Mouse (Mus musculus): ENCODE measurements at regions not wholly inside any gene's neighbourhood (a gene's known extent, or its start where the extent isn't known, plus 50 kb on each side); places are given as distances from the start of the nearest gene placed in this dataset.

- no peaks in the 10 kb centered on the region for H3K36me3 ChIP-seq (ENCODE audit: control insufficient read depth, insufficient read depth, low read length)
- WGBS: 71% methylated on average over 5 of the region's 5 CpGs
- H3K9ac ChIP-seq (ENCODE audit: low read depth, low read length): no peak overlapping the region
- no peak for ATAC-seq (ENCODE audit: low FRiP score, low TSS enrichment)
- H3K4me1 ChIP-seq (ENCODE audit: control insufficient read depth, insufficient read depth, low read length): 0 out of 2 replicates have a peak, but pooled peaks cover 2% of the 10 kb centered on the region
- H3K4me2 ChIP-seq (replicated peaks; ENCODE audit: low read depth, low read length): no peak overlapping the region
- no peaks in the 10 kb centered on the region; the same call in 1 of the 2 replicates for H3K9me3 ChIP-seq (ENCODE audit: control insufficient read depth, low read length)
- H3K27ac ChIP-seq (ENCODE audit: low read depth, low read length): no peak overlapping the region
- H3K27me3 ChIP-seq (ENCODE audit: control insufficient read depth, insufficient read depth, low read length): no peaks in the 10 kb centered on the region
- no peak overlapping the region for H3K4me3 ChIP-seq (ENCODE audit: low read length)
Measured at GRCm38 (mm10) chr13:101527691-101528090, 240.3 kb downstream of the Pik3r1 start.

- no peaks in the 10 kb centered on the region; the same call in 1 of the 2 replicates for H3K9me3 ChIP-seq (ENCODE audit: control insufficient read depth, low read length)
- no peaks in the 10 kb centered on the region for H3K4me1 ChIP-seq (ENCODE audit: control insufficient read depth, insufficient read depth, low read length)
- no peaks in the 10 kb centered on the region for H3K36me3 ChIP-seq (ENCODE audit: control insufficient read depth, insufficient read depth, low read length)
- H3K4me3 ChIP-seq (ENCODE audit: low read length): no peak overlapping the region
- H3K27ac ChIP-seq (ENCODE audit: low read depth, low read length): no peak overlapping the region
- H3K4me2 ChIP-seq (replicated peaks; ENCODE audit: low read depth, low read length): no peak overlapping the region
- no peaks in the 10 kb centered on the region for H3K27me3 ChIP-seq (ENCODE audit: control insufficient read depth, insufficient read depth, low read length)
- 87% methylated on average over 3 of the region's 3 CpGs for WGBS
- no peak overlapping the region for H3K9ac ChIP-seq (ENCODE audit: low read depth, low read length)
- ATAC-seq (ENCODE audit: low FRiP score, low TSS enrichment): no peak
Measured at GRCm38 (mm10) chr13:101524781-101525180, 243.2 kb downstream of the Pik3r1 start.

- H3K4me3 ChIP-seq (ENCODE audit: low read length): no peak overlapping the region
- no peaks in the 10 kb centered on the region for H3K36me3 ChIP-seq (ENCODE audit: control insufficient read depth, insufficient read depth, low read length)
- no peak for ATAC-seq (ENCODE audit: low FRiP score, low TSS enrichment)
- H3K27me3 ChIP-seq (ENCODE audit: control insufficient read depth, insufficient read depth, low read length): no peaks in the 10 kb centered on the region
- no peak overlapping the region for H3K9ac ChIP-seq (ENCODE audit: low read depth, low read length)
- H3K4me1 ChIP-seq (ENCODE audit: control insufficient read depth, insufficient read depth, low read length): no peaks in the 10 kb centered on the region
- no peaks in the 10 kb centered on the region for H3K9me3 ChIP-seq (ENCODE audit: control insufficient read depth, low read length)
- H3K4me2 ChIP-seq (replicated peaks; ENCODE audit: low read depth, low read length): no peak overlapping the region
- H3K27ac ChIP-seq (ENCODE audit: low read depth, low read length): no peak overlapping the region
- WGBS: 91% methylated on average over 3 of the region's 3 CpGs
Measured at GRCm38 (mm10) chr13:101524223-101524622, 243.8 kb downstream of the Pik3r1 start.

- Histone ChIP-seq H3K9me3 (ENCODE audit: control insufficient read depth, low read length) (no peaks in the 10 kb centered on the region), H3K27me3 (ENCODE audit: control insufficient read depth, insufficient read depth, low read length) (no peaks in the 10 kb centered on the region), H3K36me3 (ENCODE audit: control insufficient read depth, insufficient read depth, low read length) (no peaks in the 10 kb centered on the region), H3K4me3 (ENCODE audit: low read length) (no peak overlapping the region), H3K9ac (ENCODE audit: low read depth, low read length) (no peak overlapping the region), H3K27ac (ENCODE audit: low read depth, low read length) (no peak overlapping the region), H3K4me1 (ENCODE audit: control insufficient read depth, insufficient read depth, low read length) (no peaks in the 10 kb centered on the region), H3K4me2 (replicated peaks; ENCODE audit: low read depth, low read length) (no peak overlapping the region)
- no peak for ATAC-seq (ENCODE audit: low FRiP score, low TSS enrichment)
- WGBS: 70% methylated on average over 3 of the region's 3 CpGs
Measured at GRCm38 (mm10) chr13:101523492-101523891, 244.5 kb downstream of the Pik3r1 start.

GRCm38 (mm10) chr13:101522597-101522996 is 245.4 kb downstream of the Pik3r1 start:
- Histone ChIP-seq H3K9ac (ENCODE audit: low read depth, low read length) (no peak overlapping the region), H3K27ac (ENCODE audit: low read depth, low read length) (no peak overlapping the region), H3K27me3 (ENCODE audit: control insufficient read depth, insufficient read depth, low read length) (no peaks in the 10 kb centered on the region), H3K4me2 (replicated peaks; ENCODE audit: low read depth, low read length) (no peak overlapping the region), H3K4me3 (ENCODE audit: low read length) (no peak overlapping the region), H3K9me3 (ENCODE audit: control insufficient read depth, low read length) (no peaks in the 10 kb centered on the region), H3K36me3 (ENCODE audit: control insufficient read depth, insufficient read depth, low read length) (no peaks in the 10 kb centered on the region), H3K4me1 (ENCODE audit: control insufficient read depth, insufficient read depth, low read length) (no peaks in the 10 kb centered on the region)
- WGBS: 86% methylated on average over 2 of the region's 2 CpGs
- no peak for ATAC-seq (ENCODE audit: low FRiP score, low TSS enrichment)

- Histone ChIP-seq H3K4me3 (ENCODE audit: low read length) (no peak overlapping the region), H3K36me3 (ENCODE audit: control insufficient read depth, insufficient read depth, low read length) (no peaks in the 10 kb centered on the region), H3K9ac (ENCODE audit: low read depth, low read length) (no peak overlapping the region), H3K27ac (ENCODE audit: low read depth, low read length) (no peak overlapping the region), H3K9me3 (ENCODE audit: control insufficient read depth, low read length) (no peaks in the 10 kb centered on the region), H3K27me3 (ENCODE audit: control insufficient read depth, insufficient read depth, low read length) (no peaks in the 10 kb centered on the region), H3K4me1 (ENCODE audit: control insufficient read depth, insufficient read depth, low read length) (no peaks in the 10 kb centered on the region), H3K4me2 (replicated peaks; ENCODE audit: low read depth, low read length) (no peak overlapping the region)
- WGBS: 75% methylated on average over 3 of the region's 3 CpGs
- no peak for ATAC-seq (ENCODE audit: low FRiP score, low TSS enrichment)
Measured at GRCm38 (mm10) chr13:101513354-101513753, 254.7 kb downstream of the Pik3r1 start.

GRCm38 (mm10) chr13:101509946-101510345 is 258.1 kb downstream of the Pik3r1 start:
- H3K9me3 ChIP-seq (ENCODE audit: control insufficient read depth, low read length): no peaks in the 10 kb centered on the region
- H3K36me3 ChIP-seq (ENCODE audit: control insufficient read depth, insufficient read depth, low read length): no peaks in the 10 kb centered on the region
- H3K9ac ChIP-seq (ENCODE audit: low read depth, low read length): no peak overlapping the region
- H3K27ac ChIP-seq (ENCODE audit: low read depth, low read length): no peak overlapping the region
- WGBS: 44% methylated on average over 1 of the region's 1 CpGs
- no peak overlapping the region for H3K4me2 ChIP-seq (replicated peaks; ENCODE audit: low read depth, low read length)
- no peak overlapping the region for H3K4me3 ChIP-seq (ENCODE audit: low read length)
- H3K4me1 ChIP-seq (ENCODE audit: control insufficient read depth, insufficient read depth, low read length): no peaks in the 10 kb centered on the region
- peak; percentile 35; the same call in 1 of the 2 replicates for ATAC-seq (ENCODE audit: low FRiP score, low TSS enrichment)
- no peaks in the 10 kb centered on the region for H3K27me3 ChIP-seq (ENCODE audit: control insufficient read depth, insufficient read depth, low read length)

- H3K9me3 ChIP-seq (ENCODE audit: control insufficient read depth, low read length): no peaks in the 10 kb centered on the region
- H3K27me3 ChIP-seq (ENCODE audit: control insufficient read depth, insufficient read depth, low read length): no peaks in the 10 kb centered on the region
- no peak overlapping the region for H3K4me2 ChIP-seq (replicated peaks; ENCODE audit: low read depth, low read length)
- no peaks in the 10 kb centered on the region for H3K36me3 ChIP-seq (ENCODE audit: control insufficient read depth, insufficient read depth, low read length)
- H3K4me3 ChIP-seq (ENCODE audit: low read length): no peak overlapping the region
- H3K4me1 ChIP-seq (ENCODE audit: control insufficient read depth, insufficient read depth, low read length): no peaks in the 10 kb centered on the region
- H3K27ac ChIP-seq (ENCODE audit: low read depth, low read length): no peak overlapping the region
- no peak overlapping the region for H3K9ac ChIP-seq (ENCODE audit: low read depth, low read length)
- no peak for ATAC-seq (ENCODE audit: low FRiP score, low TSS enrichment)
Measured at GRCm38 (mm10) chr13:101508331-101508730, 259.7 kb downstream of the Pik3r1 start.

- Histone ChIP-seq H3K9me3 (ENCODE audit: control insufficient read depth, low read length) (no peaks in the 10 kb centered on the region), H3K27ac (ENCODE audit: low read depth, low read length) (no peak overlapping the region), H3K9ac (ENCODE audit: low read depth, low read length) (no peak overlapping the region), H3K4me1 (ENCODE audit: control insufficient read depth, insufficient read depth, low read length) (no peaks in the 10 kb centered on the region), H3K27me3 (ENCODE audit: control insufficient read depth, insufficient read depth, low read length) (no peaks in the 10 kb centered on the region), H3K4me2 (replicated peaks; ENCODE audit: low read depth, low read length) (no peak overlapping the region), H3K36me3 (ENCODE audit: control insufficient read depth, insufficient read depth, low read length) (no peaks in the 10 kb centered on the region), H3K4me3 (ENCODE audit: low read length) (no peak overlapping the region)
- no peak for ATAC-seq (ENCODE audit: low FRiP score, low TSS enrichment)
Measured at GRCm38 (mm10) chr13:101506696-101507095, 261.3 kb downstream of the Pik3r1 start.

- H3K9me3 ChIP-seq (ENCODE audit: control insufficient read depth, low read length): no peaks in the 10 kb centered on the region
- no peaks in the 10 kb centered on the region for H3K27me3 ChIP-seq (ENCODE audit: control insufficient read depth, insufficient read depth, low read length)
Measured at GRCm38 (mm10) chr13:101505054-101505453, 263.0 kb downstream of the Pik3r1 start.

More at GRCm38 (mm10) chr13:101505054-101505453, 263.0 kb downstream of the Pik3r1 start:
- Histone ChIP-seq H3K9ac (ENCODE audit: low read depth, low read length) (no peak overlapping the region), H3K27ac (ENCODE audit: low read depth, low read length) (no peak overlapping the region), H3K4me3 (ENCODE audit: low read length) (no peak overlapping the region), H3K4me2 (replicated peaks; ENCODE audit: low read depth, low read length) (no peak overlapping the region), H3K36me3 (ENCODE audit: control insufficient read depth, insufficient read depth, low read length) (no peaks in the 10 kb centered on the region), H3K4me1 (ENCODE audit: control insufficient read depth, insufficient read depth, low read length) (no peaks in the 10 kb centered on the region)
- 92% methylated on average over 1 of the region's 1 CpGs for WGBS
- ATAC-seq (ENCODE audit: low FRiP score, low TSS enrichment): no peak
